Mouse (Mus musculus): Measurements from ENCODE around the gene Map2k3. TPM values are rescaled to one million over a fixed set of nuclear protein-coding genes. Genes with fewer than 3 reads are reported as not detected.

The Map2k3 gene
- total and polyA plus RNA-seq, 3 experiments: 73.2 to 132 (median 111) TPM

Other genes starting within 250 kb of the Map2k3 start
- gene Llgl1, start 232.3 kb upstream of the Map2k3 start, total RNA-seq (2012; rRNA removed): 9.3 and 11.6 TPM in 2 replicates
- gene Llgl1, start 232.3 kb upstream of the Map2k3 start, polyA plus RNA-seq (2012; ENCODE audit: insufficient read depth in 1 of 2, insufficient read length in 2 of 2, low read depth in 1 of 2, low replicate concordance in 2 of 2, missing spikeins in 1 of 2): 10 to 100 TPM in 1 of 2 experiments, not detected in 1; 23.9 TPM
- gene Flii, start 204.8 kb upstream of the Map2k3 start, total RNA-seq (2012; rRNA removed): 71.8 and 78.7 TPM in 2 replicates
- 100 to 1,000 TPM in 1 of 2 experiments, not detected in 1; 111 TPM for gene Flii, start 204.8 kb upstream of the Map2k3 start, polyA plus RNA-seq (2012; ENCODE audit: insufficient read depth in 1 of 2, insufficient read length in 2 of 2, low read depth in 1 of 2, low replicate concordance in 2 of 2, missing spikeins in 1 of 2)
- gene Mief2, start 203.6 kb upstream of the Map2k3 start, total RNA-seq (2012; rRNA removed): 14.2 and 14.6 TPM in 2 replicates
- 10 to 100 TPM in 1 of 2 experiments, not detected in 1; 13.4 TPM for gene Mief2, start 203.6 kb upstream of the Map2k3 start, polyA plus RNA-seq (2012; ENCODE audit: insufficient read depth in 1 of 2, insufficient read length in 2 of 2, low read depth in 1 of 2, low replicate concordance in 2 of 2, missing spikeins in 1 of 2)
- 17.7 and 19.3 TPM in 2 replicates for gene Top3a, start 154.7 kb upstream of the Map2k3 start, total RNA-seq (2012; rRNA removed)
- gene Top3a, start 154.7 kb upstream of the Map2k3 start, polyA plus RNA-seq (2012; ENCODE audit: insufficient read depth in 1 of 2, insufficient read length in 2 of 2, low read depth in 1 of 2, low replicate concordance in 2 of 2, missing spikeins in 1 of 2): 10 to 100 TPM in 1 of 2 experiments, not detected in 1; 18.4 TPM
- gene Smcr8, start 154.5 kb upstream of the Map2k3 start, total RNA-seq (2012; rRNA removed): 17.0 and 20.0 TPM in 2 replicates
- gene Smcr8, start 154.5 kb upstream of the Map2k3 start, polyA plus RNA-seq (2012; ENCODE audit: insufficient read depth in 1 of 2, insufficient read length in 2 of 2, low read depth in 1 of 2, low replicate concordance in 2 of 2, missing spikeins in 1 of 2): 10 to 100 TPM in 1 of 2 experiments, not detected in 1; 20.5 TPM
- 63.3 and 71.4 TPM in 2 replicates for gene Shmt1, start 120.3 kb upstream of the Map2k3 start, total RNA-seq (2012; rRNA removed)
- gene Shmt1, start 120.3 kb upstream of the Map2k3 start, polyA plus RNA-seq (2012; ENCODE audit: insufficient read depth in 1 of 2, insufficient read length in 2 of 2, low read depth in 1 of 2, low replicate concordance in 2 of 2, missing spikeins in 1 of 2): 10 to 100 TPM in 1 of 2 experiments, not detected in 1; 55.3 TPM
- gene Dhrs7b, start 101.4 kb upstream of the Map2k3 start, total RNA-seq (2012; rRNA removed): 67.8 and 81.5 TPM in 2 replicates
- gene Dhrs7b, start 101.4 kb upstream of the Map2k3 start, polyA plus RNA-seq (2012; ENCODE audit: insufficient read depth in 1 of 2, insufficient read length in 2 of 2, low read depth in 1 of 2, low replicate concordance in 2 of 2, missing spikeins in 1 of 2): 10 to 100 TPM; 49.5 to 94.7 TPM
- 90.7 and 125 TPM in 2 replicates for gene Tmem11, start 52.8 kb upstream of the Map2k3 start, total RNA-seq (2012; rRNA removed)
- 100 to 1,000 TPM in 1 of 2 experiments, not detected in 1; 117 TPM for gene Tmem11, start 52.8 kb upstream of the Map2k3 start, polyA plus RNA-seq (2012; ENCODE audit: insufficient read depth in 1 of 2, insufficient read length in 2 of 2, low read depth in 1 of 2, low replicate concordance in 2 of 2, missing spikeins in 1 of 2)
- 3.0 and 3.9 TPM in 2 replicates for gene Natd1, start 17.3 kb upstream of the Map2k3 start, total RNA-seq (2012; rRNA removed)
- 10 to 100 TPM in 1 of 2 experiments, not detected in 1; 10.9 TPM for gene Natd1, start 17.3 kb upstream of the Map2k3 start, polyA plus RNA-seq (2012; ENCODE audit: insufficient read depth in 1 of 2, insufficient read length in 2 of 2, low read depth in 1 of 2, low replicate concordance in 2 of 2, missing spikeins in 1 of 2)
- not detected in 2 replicates for gene Kcnj12, start 90.5 kb downstream of the Map2k3 start, total RNA-seq (2012; rRNA removed)
- not detected for gene Kcnj12, start 90.5 kb downstream of the Map2k3 start, polyA plus RNA-seq (2012; ENCODE audit: insufficient read depth in 1 of 2, insufficient read length in 2 of 2, low read depth in 1 of 2, low replicate concordance in 2 of 2, missing spikeins in 1 of 2)
- gene Tnfrsf13b, start 194.7 kb downstream of the Map2k3 start, total RNA-seq (2012; rRNA removed): 7.7 and 11.9 TPM in 2 replicates
- 10 to 100 TPM in 1 of 2 experiments, not detected in 1; 17.9 TPM for gene Tnfrsf13b, start 194.7 kb downstream of the Map2k3 start, polyA plus RNA-seq (2012; ENCODE audit: insufficient read depth in 1 of 2, insufficient read length in 2 of 2, low read depth in 1 of 2, low replicate concordance in 2 of 2, missing spikeins in 1 of 2)
- gene Usp22, start 243.0 kb downstream of the Map2k3 start, total RNA-seq (2012; rRNA removed): 36.5 and 37.1 TPM in 2 replicates
- gene Usp22, start 243.0 kb downstream of the Map2k3 start, polyA plus RNA-seq (2012; ENCODE audit: insufficient read depth in 1 of 2, insufficient read length in 2 of 2, low read depth in 1 of 2, low replicate concordance in 2 of 2, missing spikeins in 1 of 2): 100 to 1,000 TPM in 1 of 2 experiments, 10 to 100 TPM in 1; 36.9 to 646 TPM